Mouse (Mus musculus) hindbrain, embryonic 11.5 days (tissue): Measurements from ENCODE around the gene Fbxw7. TPM values are rescaled to one million over a fixed set of nuclear protein-coding genes. Genes with fewer than 3 reads are reported as not detected.

Experiments used
- ATAC-seq: fragments of 200-750 bp; cut with Nextera tagmentation; 2 replicates; pipeline ENCODE4 v1.8.0; 2017; ENCODE audit warnings: mild to moderate bottlenecking, moderate TSS enrichment, moderate library complexity; ENCODE audit not compliant: low FRiP score
- DNase-seq: peaks from one replicate; pipeline ENCODE4 v3.0.0-alpha.2; 2015; ENCODE audit warnings: low spot score
- H3K27ac ChIP-seq: fragments of 300-500 bp; sonication (generic); 2 replicates; pipeline ENCODE4 v1.5.1; 2014; ENCODE audit warnings: mild to moderate bottlenecking, low read depth, low read length
- H3K27me3 ChIP-seq: fragments of 300-500 bp; sonication (generic); 2 replicates; pipeline ENCODE4 v1.6.1; 2014; ENCODE audit warnings: mild to moderate bottlenecking, low read length, moderate library complexity, mixed read lengths; ENCODE audit not compliant: control insufficient read depth, insufficient read depth
- H3K36me3 ChIP-seq: fragments of 300-500 bp; sonication (generic); 2 replicates; pipeline ENCODE4 v1.6.1; 2014; ENCODE audit warnings: mild to moderate bottlenecking, low read length, moderate library complexity, mixed read lengths; ENCODE audit not compliant: control insufficient read depth, insufficient read depth
- H3K4me1 ChIP-seq: fragments of 300-500 bp; sonication (generic); replicated peaks from 2 replicates; pipeline ENCODE4 v1.6.1; 2014; ENCODE audit warnings: low read length, mixed read lengths; ENCODE audit not compliant: control insufficient read depth, insufficient read depth
- H3K4me2 ChIP-seq: fragments of 300-500 bp; sonication (generic); replicated peaks from 2 replicates; pipeline ENCODE4 v1.6.1; 2014; ENCODE audit warnings: mild to moderate bottlenecking, low read depth, low read length
- H3K4me3 ChIP-seq: fragments of 300-500 bp; sonication (generic); 2 replicates; pipeline ENCODE4 v1.5.1; 2014; ENCODE audit warnings: low read depth, low read length
- H3K9ac ChIP-seq: fragments of 300-500 bp; sonication (generic); 2 replicates; pipeline ENCODE4 v1.6.1; 2014; ENCODE audit warnings: low read depth, low read length
- H3K9me3 ChIP-seq: fragments of 300-500 bp; sonication (generic); 2 replicates; pipeline ENCODE4 v1.6.1; 2016; ENCODE audit warnings: low read length; ENCODE audit not compliant: control insufficient read depth
- WGBS: fragments of 180-500 bp; shearing (Covaris S2); extraction: QIAGEN DNeasy Blood & Tissue Kit; methylation state at CpG from one replicate; pipeline ENCODE4 v1.1.7; 2014; 5-methylcytosine and 5-hydroxymethylcytosine counted together
- polyA plus RNA-seq: library from polyadenylated mRNA; unstranded; fragments of >200 nt; fragmentation: Nextera tagmentation; extraction: Ambion mirVana; gene quantifications from 2 replicates; pipeline ENCODE4 v1.2.1, GENCODE M21; 2014

Fbxw7 gene
- polyA plus RNA-seq, 1 experiment from 2014 or later: 21.1 TPM

GRCm38 (mm10) chr3:84816951-84817350 is 1.9 kb downstream of the Fbxw7 start:
- Histone ChIP-seq H3K27me3 (no peaks in the 10 kb centered on the region), H3K9ac (no peak overlapping the region), H3K27ac (no peak overlapping the region), H3K4me3 (no peak overlapping the region), H3K4me1 (peaks cover 4% of the 10 kb centered on the region; the same call in 1 of the 2 replicates), H3K4me2 (no peak overlapping the region), H3K36me3 (no peaks in the 10 kb centered on the region), H3K9me3 (no peaks in the 10 kb centered on the region)
- WGBS: 78% methylated on average over 1 of the region's 1 CpGs
- DNase-seq (no peak), ATAC-seq (no peak)

- 60% methylated on average over 2 of the region's 2 CpGs for WGBS
- Histone ChIP-seq H3K27me3 (no peaks in the 10 kb centered on the region), H3K4me1 (no peaks in the 10 kb centered on the region), H3K36me3 (no peaks in the 10 kb centered on the region), H3K9me3 (no peaks in the 10 kb centered on the region), H3K4me2 (no peak overlapping the region), H3K27ac (no peak overlapping the region), H3K9ac (no peak overlapping the region), H3K4me3 (no peak overlapping the region)
- ATAC-seq (no peak), DNase-seq (no peak)
These were observed 5.7 kb downstream of the Fbxw7 start for GRCm38 (mm10) chr3:84820654-84821201.

DNA sequence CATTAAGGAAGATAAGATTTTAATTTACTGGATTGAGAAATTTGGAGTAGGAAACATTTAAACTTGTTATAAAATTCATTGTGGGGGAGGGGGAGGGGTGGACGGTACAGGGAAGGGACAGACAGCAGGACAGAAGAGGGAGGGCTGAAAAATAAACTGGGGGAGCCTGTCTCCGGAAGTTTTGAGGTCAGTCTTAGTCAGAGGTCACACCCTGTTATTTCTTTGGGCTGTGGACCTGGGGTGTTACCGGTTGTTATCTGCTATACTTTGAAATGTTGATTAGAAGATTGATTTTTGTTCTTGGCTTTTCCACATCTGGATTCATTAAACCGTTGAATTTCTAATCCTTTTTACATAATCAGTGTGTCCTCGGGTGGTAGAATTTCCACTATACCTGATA is 10.9 kb downstream of the Fbxw7 start:
- WGBS: 66% methylated on average over 5 of the region's 5 CpGs
- Histone ChIP-seq H3K4me2 (no peak overlapping the region), H3K4me1 (no peaks in the 10 kb centered on the region), H3K36me3 (no peaks in the 10 kb centered on the region), H3K9ac (no peak overlapping the region), H3K27me3 (no peaks in the 10 kb centered on the region), H3K4me3 (no peak overlapping the region), H3K9me3 (no peaks in the 10 kb centered on the region), H3K27ac (no peak overlapping the region)
- DNase-seq (no peak), ATAC-seq (no peak)

DNA sequence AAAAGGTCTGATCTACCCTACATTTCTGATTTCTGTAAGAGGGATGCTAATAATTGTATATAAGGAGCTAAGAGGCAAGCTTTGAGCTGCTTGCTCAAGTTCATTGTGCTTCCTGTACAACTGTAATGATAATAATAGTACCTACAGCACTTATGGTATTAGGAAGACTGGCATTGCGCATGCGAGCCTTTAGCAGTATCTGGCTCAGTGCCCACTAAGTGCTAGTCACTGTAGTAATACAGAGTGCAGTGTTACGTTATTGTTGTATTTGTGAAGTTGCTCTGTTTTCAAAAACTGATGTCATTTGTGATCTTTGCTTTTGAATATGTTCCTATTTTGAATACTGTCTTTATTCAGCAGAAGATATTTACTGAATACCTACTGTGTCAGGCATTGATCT is 11.3 kb downstream of the Fbxw7 start:
- ATAC-seq: no peak

DNA sequence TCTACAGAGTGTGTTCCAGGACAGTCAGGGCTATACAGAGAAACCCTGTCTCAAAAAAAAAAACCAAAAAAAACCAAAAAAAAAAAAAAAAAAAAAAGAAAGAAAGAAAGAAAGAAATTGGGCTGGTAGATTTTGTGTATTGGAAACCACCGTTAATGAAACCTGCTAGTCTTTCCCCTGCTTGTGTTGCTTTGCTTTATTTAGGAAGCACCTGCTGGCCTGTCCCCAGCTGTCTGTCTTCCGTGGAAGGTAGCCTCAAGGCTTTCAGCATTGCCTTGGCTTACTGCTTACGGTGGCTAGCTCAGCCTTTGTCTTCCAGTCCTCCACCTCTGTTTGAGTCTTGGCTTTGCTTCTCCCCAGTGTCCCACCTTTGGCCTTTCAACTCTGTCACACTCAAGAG is 11.9 kb downstream of the Fbxw7 start:
- WGBS: 81% methylated on average over 3 of the region's 3 CpGs
- ATAC-seq: no peak

More for the DNA sequence above, 11.3 kb downstream of the Fbxw7 start:
- DNase-seq: no peak
- Histone ChIP-seq H3K36me3 (no peaks in the 10 kb centered on the region), H3K9ac (no peak overlapping the region), H3K4me1 (no peaks in the 10 kb centered on the region), H3K4me3 (no peak overlapping the region), H3K27me3 (no peaks in the 10 kb centered on the region), H3K27ac (no peak overlapping the region), H3K9me3 (no peaks in the 10 kb centered on the region), H3K4me2 (no peak overlapping the region)
- 96% methylated on average over 3 of the region's 3 CpGs for WGBS

DNA sequence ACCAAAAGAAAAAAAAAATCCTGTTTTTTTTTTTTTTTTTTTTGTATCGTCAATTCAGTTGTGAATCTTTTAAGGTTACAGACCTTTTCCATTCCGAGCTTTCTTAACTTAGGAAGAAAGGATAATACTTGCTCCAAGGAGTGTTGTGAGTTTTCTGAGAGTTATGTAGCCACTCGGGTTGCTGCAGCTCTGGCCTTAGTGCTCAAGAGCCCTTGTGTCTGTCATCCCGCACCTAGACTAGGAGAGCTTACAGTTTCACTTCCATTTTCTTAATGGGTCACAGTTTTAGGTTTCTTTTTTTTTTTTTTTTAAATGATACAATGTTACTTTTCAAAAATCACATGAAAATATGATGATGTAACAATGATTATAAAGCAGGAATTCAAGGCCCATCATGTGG is 12.5 kb downstream of the Fbxw7 start:
- no peaks in the 10 kb centered on the region for H3K4me1 ChIP-seq
- no peak overlapping the region for H3K4me3 ChIP-seq
- no peak for ATAC-seq
- H3K27ac ChIP-seq: no peak overlapping the region
- 89% methylated on average over 4 of the region's 4 CpGs for WGBS
- H3K9me3 ChIP-seq: no peaks in the 10 kb centered on the region
- no peaks in the 10 kb centered on the region for H3K36me3 ChIP-seq
- H3K4me2 ChIP-seq: no peak overlapping the region
- H3K9ac ChIP-seq: no peak overlapping the region
- no peaks in the 10 kb centered on the region for H3K27me3 ChIP-seq
- DNase-seq: no peak

More for the DNA sequence above, 11.9 kb downstream of the Fbxw7 start:
- Histone ChIP-seq H3K4me3 (no peak overlapping the region), H3K4me1 (no peaks in the 10 kb centered on the region), H3K36me3 (no peaks in the 10 kb centered on the region), H3K27me3 (no peaks in the 10 kb centered on the region), H3K9ac (no peak overlapping the region), H3K4me2 (no peak overlapping the region), H3K9me3 (no peaks in the 10 kb centered on the region), H3K27ac (no peak overlapping the region)
- DNase-seq: no peak

- no peak overlapping the region for H3K4me2 ChIP-seq
- no peak overlapping the region for H3K27ac ChIP-seq
- H3K4me3 ChIP-seq: no peak overlapping the region
- H3K9me3 ChIP-seq: no peaks in the 10 kb centered on the region
- DNase-seq (no peak), ATAC-seq (no peak)
- H3K36me3 ChIP-seq: no peaks in the 10 kb centered on the region
- no peak overlapping the region for H3K9ac ChIP-seq
- 78% methylated on average over 1 of the region's 1 CpGs for WGBS
- H3K27me3 ChIP-seq: no peaks in the 10 kb centered on the region
- H3K4me1 ChIP-seq: no peaks in the 10 kb centered on the region
These were observed 14.3 kb downstream of the Fbxw7 start for GRCm38 (mm10) chr3:84829366-84829765.

DNA sequence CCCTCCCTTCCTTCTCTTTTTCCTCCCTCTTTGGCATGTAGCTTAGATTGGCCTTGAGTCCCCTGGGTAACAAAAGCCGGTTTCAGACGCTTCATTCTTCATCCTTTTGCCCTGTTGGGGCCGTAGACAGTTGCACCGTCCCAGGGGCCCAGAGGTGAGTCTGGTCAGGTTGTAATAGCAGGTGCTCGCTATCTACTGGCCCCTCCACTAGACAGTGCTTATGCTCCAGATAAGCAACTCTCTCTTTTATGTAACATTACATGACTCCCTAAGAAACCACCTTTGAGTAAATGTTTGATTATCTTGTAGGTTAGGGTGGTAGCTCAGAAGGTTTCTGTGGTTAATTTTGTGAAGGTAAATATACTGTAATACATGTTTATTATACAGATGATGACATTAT is 21.0 kb downstream of the Fbxw7 start:
- H3K36me3 ChIP-seq: no peaks in the 10 kb centered on the region
- DNase-seq (no peak), ATAC-seq (no peak)
- H3K4me3 ChIP-seq: no peak overlapping the region
- no peak overlapping the region for H3K27ac ChIP-seq
- 88% methylated on average over 5 of the region's 5 CpGs for WGBS
- H3K4me2 ChIP-seq: no peak overlapping the region
- no peaks in the 10 kb centered on the region for H3K4me1 ChIP-seq
- no peaks in the 10 kb centered on the region for H3K9me3 ChIP-seq
- no peaks in the 10 kb centered on the region for H3K27me3 ChIP-seq
- no peak overlapping the region for H3K9ac ChIP-seq

- no peak for ATAC-seq
- H3K4me2 ChIP-seq: no peak overlapping the region
- no peak overlapping the region for H3K9ac ChIP-seq
- no peaks in the 10 kb centered on the region for H3K9me3 ChIP-seq
- H3K4me3 ChIP-seq: no peak overlapping the region
- H3K27ac ChIP-seq: no peak overlapping the region
- whole genome bisulfite sequencing: 95% methylated on average over 3 of the region's 3 CpGs
- DNase-seq: no peak
- no peaks in the 10 kb centered on the region for H3K27me3 ChIP-seq
- H3K36me3 ChIP-seq: no peaks in the 10 kb centered on the region
- no peaks in the 10 kb centered on the region for H3K4me1 ChIP-seq
These were observed 22.9 kb downstream of the Fbxw7 start for GRCm38 (mm10) chr3:84837984-84838383.
